Mouse (Mus musculus): ENCODE results near the gene Tifa. TPM values are rescaled to one million over a fixed set of nuclear protein-coding genes. Genes with fewer than 3 reads are reported as not detected.
A peak's percentile ranks its signal among the peaks of the same experiment; 100 is the strongest.

The Tifa gene
- polyA plus RNA-seq, 1 experiment from 2014 or later: 2.4 TPM

DNA sequence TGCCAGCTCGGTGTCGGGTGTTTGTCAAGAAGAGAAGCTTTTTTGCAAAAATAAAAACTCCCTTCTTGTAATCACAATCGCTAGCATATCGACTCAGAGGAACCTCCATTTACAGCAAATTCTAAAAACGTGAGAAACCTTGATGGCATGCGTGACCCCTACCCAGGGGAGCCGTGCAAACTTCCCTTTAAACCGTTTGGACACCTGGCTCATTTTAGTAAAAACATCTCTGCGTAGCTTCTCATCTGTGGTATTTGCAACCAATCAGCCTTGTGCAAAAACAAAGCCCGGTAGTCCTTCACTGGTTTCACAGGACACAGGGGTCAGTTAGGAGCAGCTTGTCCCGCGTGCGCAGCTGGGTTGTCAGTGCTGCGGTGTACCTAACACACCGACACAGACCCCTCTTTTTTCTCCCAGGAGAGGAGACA lies 1.5 kb downstream of the Tifa start:
- Histone ChIP-seq H3K36me3 (replicated peaks) (no peaks in the 10 kb centered on the region), H3K4me1 (peaks cover 24% of the 10 kb centered on the region), H3K27me3 (ENCODE audit: poor library complexity, severe bottlenecking) (peaks cover 69% of the 10 kb centered on the region), H3K9me3 (no peaks in the 10 kb centered on the region), H3K27ac (no peak overlapping the region; the same call in 1 of the 2 replicates), H3K4me3 (peak overlapping the region; percentile 74)
- under 1% methylated on average over 15 of the region's 15 CpGs for WGBS
- peak; percentile 31 for DNase-seq (ENCODE audit: extremely low spot score, low spot score)

DNA sequence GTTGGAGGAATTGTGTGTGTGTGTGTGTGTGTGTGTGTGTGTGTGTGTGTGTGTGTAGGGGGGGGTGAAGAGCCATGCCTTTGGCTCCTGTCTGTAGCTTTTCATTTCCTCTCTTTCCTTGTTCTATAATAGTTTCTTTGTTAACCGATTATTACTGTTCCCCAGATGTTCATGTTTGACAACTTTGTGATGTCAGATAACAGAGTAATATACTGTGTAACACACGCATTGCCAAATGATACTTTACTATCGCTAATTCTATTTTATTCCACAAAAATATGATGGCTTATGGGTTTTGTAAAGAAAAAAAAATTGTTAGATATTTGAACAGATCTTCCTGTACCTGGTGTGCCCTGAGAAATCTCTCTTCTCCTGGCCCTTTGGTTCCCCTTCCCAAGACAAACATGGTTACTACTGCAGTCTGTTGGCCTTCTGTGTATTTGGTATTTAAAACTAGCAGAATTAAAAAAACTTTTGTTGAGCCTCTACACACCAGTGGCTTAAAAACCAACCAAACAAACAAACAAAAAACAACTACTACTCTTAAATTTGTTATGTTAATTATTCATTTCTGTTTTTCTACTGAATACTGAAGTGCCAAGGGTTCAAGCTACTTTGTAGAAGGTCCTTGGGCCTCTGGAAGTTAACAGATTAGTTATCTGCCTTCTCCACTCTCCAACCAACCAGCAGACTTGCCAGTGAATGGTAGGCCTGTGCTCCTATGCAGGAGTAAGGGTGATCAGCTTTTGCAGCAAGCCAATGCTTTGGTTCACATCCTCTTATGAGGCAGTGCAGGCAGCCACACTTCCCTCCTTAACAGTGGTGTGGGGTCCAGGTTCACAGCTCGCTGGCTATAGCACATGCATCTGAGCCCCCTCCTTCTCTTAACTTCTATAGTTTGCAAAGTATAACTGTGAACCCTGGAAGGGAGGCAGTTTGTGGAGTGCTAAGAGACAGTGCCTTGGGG lies 2.3 kb downstream of the Tifa start:
- Histone ChIP-seq H3K4me3 (peak overlapping the region; percentile 74), H3K27ac (0 out of 2 replicates have a peak overlapping the region, but pooled peaks have one; percentile 11), H3K4me1 (peaks cover 24% of the 10 kb centered on the region), H3K9me3 (no peaks in the 10 kb centered on the region), H3K36me3 (replicated peaks) (no peaks in the 10 kb centered on the region), H3K27me3 (ENCODE audit: poor library complexity, severe bottlenecking) (peaks cover 61% of the 10 kb centered on the region)
- 52% methylated on average over 4 of the region's 4 CpGs for WGBS
- DNase-seq (ENCODE audit: extremely low spot score, low spot score): no peak

GRCm38 (mm10) chr3:127793022-127793421 lies 3.4 kb downstream of the Tifa start:
- Histone ChIP-seq H3K4me3 (no peak overlapping the region), H3K36me3 (replicated peaks) (no peaks in the 10 kb centered on the region), H3K9me3 (no peaks in the 10 kb centered on the region), H3K27me3 (ENCODE audit: poor library complexity, severe bottlenecking) (peaks cover 50% of the 10 kb centered on the region), H3K4me1 (peaks cover 24% of the 10 kb centered on the region), H3K27ac (no peak overlapping the region)
- WGBS: 72% methylated on average over 7 of the region's 7 CpGs
- DNase-seq (ENCODE audit: extremely low spot score, low spot score): no peak

- Histone ChIP-seq H3K27ac (no peak overlapping the region), H3K27me3 (ENCODE audit: poor library complexity, severe bottlenecking) (peaks cover 23% of the 10 kb centered on the region), H3K4me1 (peaks cover 8% of the 10 kb centered on the region), H3K4me3 (no peak overlapping the region), H3K9me3 (no peaks in the 10 kb centered on the region), H3K36me3 (replicated peaks) (no peaks in the 10 kb centered on the region)
- no peak for DNase-seq (ENCODE audit: extremely low spot score, low spot score)
- WGBS: 94% methylated on average over 3 of the region's 3 CpGs
Measured at GRCm38 (mm10) chr3:127795762-127796161, 6.2 kb downstream of the Tifa start.

DNA sequence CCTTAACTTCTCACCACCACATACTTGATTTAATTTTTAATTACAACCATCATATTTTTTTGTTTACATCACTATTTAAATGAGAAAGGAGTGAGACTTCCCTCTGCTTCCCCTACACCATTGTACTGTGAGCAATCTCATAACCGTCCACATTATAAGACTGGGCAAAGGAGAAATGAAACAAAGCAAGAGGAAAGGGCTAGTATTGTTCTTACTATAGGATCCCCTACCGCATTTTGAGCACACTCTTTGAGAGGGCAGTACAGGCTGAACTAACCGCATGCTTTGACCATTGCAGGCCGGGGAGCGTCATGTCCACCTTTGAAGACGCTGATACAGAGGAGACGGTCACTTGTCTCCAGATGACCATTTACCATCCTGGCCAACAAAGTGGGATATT lies 6.7 kb downstream of the Tifa start:
- whole genome bisulfite sequencing: 96% methylated on average over 7 of the region's 7 CpGs
- DNase-seq (ENCODE audit: extremely low spot score, low spot score): no peak
- H3K27ac ChIP-seq: no peak overlapping the region
- peaks cover 17% of the 10 kb centered on the region for H3K27me3 ChIP-seq (ENCODE audit: poor library complexity, severe bottlenecking)
- no peaks in the 10 kb centered on the region for H3K9me3 ChIP-seq
- peaks cover 2% of the 10 kb centered on the region for H3K4me1 ChIP-seq
- no peaks in the 10 kb centered on the region for H3K36me3 ChIP-seq (replicated peaks)
- H3K4me3 ChIP-seq: no peak overlapping the region

DNA sequence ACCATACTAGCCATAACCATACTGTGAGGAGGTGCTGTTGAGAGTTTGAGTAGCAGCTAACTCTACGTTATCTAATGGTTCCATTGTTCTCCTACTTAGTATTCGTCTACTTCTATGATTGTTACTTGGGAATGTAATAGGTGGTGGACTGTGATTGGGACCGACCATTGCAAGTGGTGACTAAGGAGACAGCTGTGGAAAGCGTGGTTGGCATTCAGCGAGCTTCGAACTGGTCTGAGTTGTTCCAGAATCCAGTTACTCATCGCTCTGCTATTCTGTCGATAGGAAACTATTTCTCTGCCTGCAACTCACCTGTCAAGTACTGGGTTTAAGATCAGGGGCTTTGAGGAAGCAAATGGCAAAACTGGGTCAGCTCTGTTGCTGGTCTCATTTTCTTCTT lies 11.6 kb downstream of the Tifa start:
- peaks cover 6% of the 10 kb centered on the region for H3K4me1 ChIP-seq
- no peak overlapping the region for H3K27ac ChIP-seq
- no peak overlapping the region for H3K4me3 ChIP-seq
- H3K36me3 ChIP-seq (replicated peaks): peaks cover 7% of the 10 kb centered on the region
- 93% methylated on average over 8 of the region's 8 CpGs for WGBS
- no peaks in the 10 kb centered on the region for H3K27me3 ChIP-seq (ENCODE audit: poor library complexity, severe bottlenecking)
- no peaks in the 10 kb centered on the region for H3K9me3 ChIP-seq
- no peak for DNase-seq (ENCODE audit: extremely low spot score, low spot score)

DNA sequence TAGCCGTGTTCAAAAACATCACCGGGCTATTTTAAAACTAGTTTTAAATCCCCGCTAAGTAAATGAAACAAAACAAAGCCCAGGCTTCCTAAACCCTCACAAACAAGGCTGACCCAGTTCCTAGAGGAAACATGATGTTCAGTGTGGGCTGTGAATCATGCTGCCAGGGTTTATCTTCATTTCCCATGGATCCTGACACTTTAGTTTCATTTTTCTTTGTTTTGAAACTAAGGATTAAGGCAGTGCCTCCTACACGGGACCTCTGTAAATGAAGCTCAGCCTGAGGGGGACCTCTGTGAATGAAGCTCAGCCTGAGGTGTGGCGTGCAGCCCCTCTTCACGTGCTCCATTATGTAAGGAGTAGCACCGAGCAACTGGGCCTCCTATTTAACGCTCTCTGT lies 13.2 kb downstream of the Tifa start:
- DNase-seq (ENCODE audit: extremely low spot score, low spot score): no peak
- H3K27me3 ChIP-seq (ENCODE audit: poor library complexity, severe bottlenecking): no peaks in the 10 kb centered on the region
- no peaks in the 10 kb centered on the region for H3K9me3 ChIP-seq
- H3K4me1 ChIP-seq: peaks cover 10% of the 10 kb centered on the region
- H3K36me3 ChIP-seq (replicated peaks): peaks cover 22% of the 10 kb centered on the region
- H3K4me3 ChIP-seq: no peak overlapping the region
- no peak overlapping the region for H3K27ac ChIP-seq
- 58% methylated on average over 8 of the region's 8 CpGs for WGBS

DNA sequence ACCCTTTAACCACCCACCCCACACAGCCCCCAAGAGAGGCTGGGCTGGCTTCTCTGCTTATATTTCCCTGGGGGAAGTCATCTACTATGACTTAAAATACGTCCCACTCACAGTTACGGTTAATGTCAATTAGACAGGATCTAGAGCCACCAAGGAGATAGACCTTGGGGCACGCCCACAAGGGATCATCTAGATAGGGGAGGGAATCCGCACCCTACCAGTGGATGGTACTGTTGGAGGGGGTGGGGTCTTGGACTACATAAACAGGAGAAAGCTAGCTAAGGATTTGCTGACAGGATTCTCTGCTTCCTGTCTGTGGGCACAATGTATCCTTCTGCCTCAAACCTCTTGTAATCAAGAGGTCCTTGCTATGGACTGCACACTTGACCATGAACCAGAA lies 14.8 kb downstream of the Tifa start:
- no peak for DNase-seq (ENCODE audit: extremely low spot score, low spot score)
- H3K36me3 ChIP-seq (replicated peaks): peaks cover 38% of the 10 kb centered on the region
- WGBS: 89% methylated on average over 4 of the region's 4 CpGs
- peaks cover 17% of the 10 kb centered on the region for H3K4me1 ChIP-seq
- H3K27ac ChIP-seq: no peak overlapping the region
- H3K4me3 ChIP-seq: no peak overlapping the region
- no peaks in the 10 kb centered on the region for H3K9me3 ChIP-seq
- no peaks in the 10 kb centered on the region for H3K27me3 ChIP-seq (ENCODE audit: poor library complexity, severe bottlenecking)

- Histone ChIP-seq H3K36me3 (replicated peaks) (peaks cover 45% of the 10 kb centered on the region), H3K4me1 (peaks cover 17% of the 10 kb centered on the region), H3K27ac (no peak overlapping the region), H3K27me3 (ENCODE audit: poor library complexity, severe bottlenecking) (no peaks in the 10 kb centered on the region), H3K4me3 (no peak overlapping the region), H3K9me3 (no peaks in the 10 kb centered on the region)
- WGBS: 91% methylated on average over 12 of the region's 12 CpGs
- DNase-seq (ENCODE audit: extremely low spot score, low spot score): no peak
Measured at GRCm38 (mm10) chr3:127805071-127805470, 15.5 kb downstream of the Tifa start.

DNA sequence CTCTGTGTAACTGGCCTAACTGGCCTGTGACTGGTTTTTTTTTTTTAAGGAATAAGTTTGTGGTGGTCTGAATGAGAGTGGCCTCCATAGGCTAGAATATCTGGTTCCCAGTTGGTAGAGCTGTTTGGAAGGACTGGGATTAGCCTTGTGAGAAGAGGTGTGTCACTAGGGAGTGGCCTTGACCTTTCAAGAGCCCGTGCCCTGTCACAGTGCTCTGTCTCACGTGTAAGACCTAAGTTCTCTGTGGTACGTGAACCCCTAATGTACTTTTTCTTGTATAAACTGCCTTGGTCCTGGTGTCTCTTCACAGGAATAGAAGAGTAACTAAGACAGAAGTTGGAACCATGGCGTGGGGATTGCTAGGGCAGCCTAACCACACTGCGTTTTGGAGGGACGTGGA lies 16.4 kb downstream of the Tifa start:
- Histone ChIP-seq H3K36me3 (replicated peaks) (peaks cover 52% of the 10 kb centered on the region), H3K27ac (no peak overlapping the region), H3K4me1 (peaks cover 17% of the 10 kb centered on the region), H3K9me3 (no peaks in the 10 kb centered on the region), H3K4me3 (no peak overlapping the region), H3K27me3 (ENCODE audit: poor library complexity, severe bottlenecking) (no peaks in the 10 kb centered on the region)
- DNase-seq (ENCODE audit: extremely low spot score, low spot score): no peak
- WGBS: 94% methylated on average over 6 of the region's 6 CpGs

DNA sequence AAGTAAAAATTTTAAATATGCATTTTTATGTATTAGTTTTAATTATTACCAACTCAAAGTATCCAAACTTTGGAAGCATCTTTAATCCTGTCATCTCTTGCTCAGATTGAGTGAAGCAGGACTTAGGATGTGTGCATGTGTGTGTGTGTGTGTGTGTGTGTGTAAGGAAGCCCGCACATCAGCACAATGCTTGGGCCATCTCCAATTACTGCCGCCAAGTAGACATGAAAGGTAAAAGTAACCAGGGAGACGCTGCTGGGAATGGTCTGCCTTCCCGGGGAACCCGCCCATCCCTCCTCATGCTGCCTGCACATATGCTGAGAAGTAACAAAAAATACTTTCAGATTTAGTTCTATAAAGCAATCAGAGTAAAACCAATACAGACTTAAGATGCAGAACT lies 18.2 kb downstream of the Tifa start:
- peaks cover 70% of the 10 kb centered on the region for H3K36me3 ChIP-seq (replicated peaks)

GRCm38 (mm10) chr3:127809103-127809502 lies 19.5 kb downstream of the Tifa start:
- 90% methylated on average over 7 of the region's 7 CpGs for WGBS
- Histone ChIP-seq H3K4me1 (peaks cover 11% of the 10 kb centered on the region), H3K27me3 (ENCODE audit: poor library complexity, severe bottlenecking) (no peaks in the 10 kb centered on the region), H3K36me3 (replicated peaks) (peaks cover 83% of the 10 kb centered on the region), H3K9me3 (no peaks in the 10 kb centered on the region), H3K4me3 (no peak overlapping the region), H3K27ac (no peak overlapping the region)
- DNase-seq (ENCODE audit: extremely low spot score, low spot score): no peak

More for the DNA sequence above, 18.2 kb downstream of the Tifa start:
- no peaks in the 10 kb centered on the region for H3K9me3 ChIP-seq
- no peak overlapping the region for H3K4me3 ChIP-seq
- no peak overlapping the region for H3K27ac ChIP-seq
- no peaks in the 10 kb centered on the region for H3K27me3 ChIP-seq (ENCODE audit: poor library complexity, severe bottlenecking)
- 48% methylated on average over 5 of the region's 5 CpGs for WGBS
- no peak for DNase-seq (ENCODE audit: extremely low spot score, low spot score)
- H3K4me1 ChIP-seq: peaks cover 15% of the 10 kb centered on the region

- Histone ChIP-seq H3K4me3 (no peak overlapping the region), H3K4me1 (peaks cover 3% of the 10 kb centered on the region; the same call in 1 of the 2 replicates), H3K36me3 (replicated peaks) (peaks cover 65% of the 10 kb centered on the region), H3K9me3 (no peaks in the 10 kb centered on the region), H3K27me3 (ENCODE audit: poor library complexity, severe bottlenecking) (no peaks in the 10 kb centered on the region), H3K27ac (no peak overlapping the region)
- DNase-seq (ENCODE audit: extremely low spot score, low spot score): no peak
- WGBS: 79% methylated on average over 7 of the region's 7 CpGs
Measured at GRCm38 (mm10) chr3:127817120-127817683, 27.6 kb downstream of the Tifa start.

All from forebrain, embryonic 10.5 days (tissue).